Mouse (Mus musculus) forebrain, embryonic 16.5 days (tissue): Measurements from ENCODE around the gene Gm20388. TPM values are rescaled to one million over a fixed set of nuclear protein-coding genes. Genes with fewer than 3 reads are reported as not detected.
"Not testable (repeated sequence)": the region's sequence is repeated elsewhere in the genome, so short reads cannot be mapped to it uniquely, and the experiment has no call there.

Experiments used
- ATAC-seq: fragments of 200-750 bp; cut with Nextera tagmentation; 2 replicates; pipeline ENCODE4 v1.8.0; 2017; ENCODE audit warnings: mild to moderate bottlenecking, moderate library complexity
- H3K27ac ChIP-seq: fragments of 300-500 bp; sonication (generic); 2 replicates; pipeline ENCODE4 v1.5.1; 2014; ENCODE audit warnings: low read length, control low read depth
- H3K27me3 ChIP-seq: fragments of 300-500 bp; sonication (generic); replicated peaks from 2 replicates; pipeline ENCODE4 v1.6.1; 2014; ENCODE audit warnings: low read length; ENCODE audit not compliant: control insufficient read depth, insufficient read depth
- H3K36me3 ChIP-seq: fragments of 300-500 bp; sonication (generic); 2 replicates; pipeline ENCODE4 v1.6.1; 2014; ENCODE audit not compliant: control insufficient read depth, insufficient read depth
- H3K4me1 ChIP-seq: fragments of 300-500 bp; sonication (generic); replicated peaks from 2 replicates; pipeline ENCODE4 v1.6.1; 2014; ENCODE audit warnings: low read length; ENCODE audit not compliant: control insufficient read depth, insufficient read depth
- H3K4me2 ChIP-seq: fragments of 300-500 bp; sonication (generic); 2 replicates; pipeline ENCODE4 v1.6.1; 2014; ENCODE audit warnings: mild to moderate bottlenecking, low read length, control low read depth
- H3K4me3 ChIP-seq: fragments of 300-500 bp; sonication (generic); replicated peaks from 2 replicates; pipeline ENCODE4 v1.5.1; 2014; ENCODE audit warnings: mild to moderate bottlenecking, low read length, control low read depth
- H3K9ac ChIP-seq: fragments of 300-500 bp; sonication (generic); replicated peaks from 2 replicates; pipeline ENCODE4 v1.6.1; 2014; ENCODE audit warnings: low read depth, low read length, control low read depth
- H3K9me3 ChIP-seq: fragments of 300-500 bp; sonication (generic); 2 replicates; pipeline ENCODE4 v1.6.1; 2016; ENCODE audit warnings: low read length; ENCODE audit not compliant: control insufficient read depth
- WGBS: fragments of 180-500 bp; shearing (Covaris S2); extraction: QIAGEN DNeasy Blood & Tissue Kit; methylation state at CpG from one replicate; pipeline ENCODE4 v1.1.7; 2014; 5-methylcytosine and 5-hydroxymethylcytosine counted together
- polyA plus RNA-seq: library from polyadenylated mRNA; unstranded; fragments of >200 nt; fragmentation: Nextera tagmentation; extraction: Ambion mirVana; gene quantifications from 2 replicates; pipeline ENCODE4 v1.2.1, GENCODE M21; 2015

The Gm20388 gene
- polyA plus RNA-seq, 1 experiment from 2014 or later, result 4.7 TPM

- 91% methylated on average over 10 of the region's 10 CpGs for WGBS
Observed at GRCm38 (mm10) chr8:121424080-121424479, 1513.4 kb downstream of the Gm20388 start.

DNA sequence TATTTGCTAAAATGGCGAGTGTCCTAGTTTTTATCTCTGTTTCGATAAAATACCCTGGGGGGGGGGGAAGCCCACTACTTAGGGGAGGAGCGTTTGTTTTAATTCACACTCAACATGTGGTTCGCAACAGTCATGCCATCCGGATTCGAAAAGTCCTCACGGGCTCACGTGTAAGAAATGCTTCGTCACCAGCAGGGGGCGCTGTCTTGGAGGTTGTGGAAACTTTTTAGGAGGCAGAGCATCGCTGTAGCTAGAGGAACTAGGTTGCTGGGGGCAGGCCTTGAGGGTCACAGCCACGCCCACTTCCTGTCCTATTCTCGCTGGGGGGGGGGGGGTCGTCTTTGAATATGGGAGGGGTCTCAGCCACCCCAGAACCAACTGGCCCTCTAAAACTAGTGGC, 1514.0 kb downstream of the Gm20388 start:
- H3K27me3 ChIP-seq, result no peaks in the 10 kb centered on the region
- no peak overlapping the region for H3K4me2 ChIP-seq
- no peak for ATAC-seq
- 88% methylated on average over 14 of the region's 14 CpGs for WGBS
- no peak overlapping the region for H3K4me3 ChIP-seq
- no peak overlapping the region for H3K27ac ChIP-seq
- peaks cover 6% of the 10 kb centered on the region; the same call in 1 of the 2 replicates for H3K9me3 ChIP-seq
- no peaks in the 10 kb centered on the region for H3K36me3 ChIP-seq
- H3K9ac ChIP-seq, result no peak overlapping the region
- no peaks in the 10 kb centered on the region for H3K4me1 ChIP-seq

More at GRCm38 (mm10) chr8:121424080-121424479, 1513.4 kb downstream of the Gm20388 start:
- Histone ChIP-seq H3K27ac (no peak overlapping the region), H3K27me3 (no peaks in the 10 kb centered on the region), H3K9ac (no peak overlapping the region), H3K36me3 (no peaks in the 10 kb centered on the region), H3K4me1 (no peaks in the 10 kb centered on the region), H3K4me3 (no peak overlapping the region), H3K9me3 (peaks cover 6% of the 10 kb centered on the region; the same call in 1 of the 2 replicates), H3K4me2 (no peak overlapping the region)
- ATAC-seq, result no peak

- ATAC-seq, result no peak
- H3K4me3 ChIP-seq, result no peak overlapping the region
- no peaks in the 10 kb centered on the region for H3K9me3 ChIP-seq
- no peak overlapping the region for H3K9ac ChIP-seq
- no peaks in the 10 kb centered on the region for H3K4me1 ChIP-seq
- no peak overlapping the region for H3K27ac ChIP-seq
- no peaks in the 10 kb centered on the region for H3K36me3 ChIP-seq
- no peaks in the 10 kb centered on the region for H3K27me3 ChIP-seq
- WGBS, result 84% methylated on average over 8 of the region's 8 CpGs
- no peak overlapping the region for H3K4me2 ChIP-seq
Observed at GRCm38 (mm10) chr8:121431499-121431898, 1520.9 kb downstream of the Gm20388 start.

GRCm38 (mm10) chr8:121433466-121433865, 1522.8 kb downstream of the Gm20388 start:
- ATAC-seq, result no peak
- 11% methylated on average over 17 of the region's 17 CpGs for WGBS

GRCm38 (mm10) chr8:121436656-121437055, 1526.0 kb downstream of the Gm20388 start:
- Histone ChIP-seq H3K9ac (no peak overlapping the region), H3K4me2 (no peak overlapping the region), H3K4me3 (no peak overlapping the region), H3K27me3 (no peaks in the 10 kb centered on the region), H3K9me3 (no peaks in the 10 kb centered on the region), H3K36me3 (no peaks in the 10 kb centered on the region), H3K4me1 (no peaks in the 10 kb centered on the region), H3K27ac (no peak overlapping the region)
- ATAC-seq, result no peak
- 53% methylated on average over 5 of the region's 5 CpGs for WGBS

More at GRCm38 (mm10) chr8:121433466-121433865, 1522.8 kb downstream of the Gm20388 start:
- H3K27ac ChIP-seq, result no peak overlapping the region
- no peak overlapping the region for H3K9ac ChIP-seq
- H3K36me3 ChIP-seq, result no peaks in the 10 kb centered on the region
- H3K27me3 ChIP-seq, result no peaks in the 10 kb centered on the region
- H3K4me2 ChIP-seq, result no peak overlapping the region
- H3K9me3 ChIP-seq, result no peaks in the 10 kb centered on the region
- no peaks in the 10 kb centered on the region for H3K4me1 ChIP-seq
- no peak overlapping the region for H3K4me3 ChIP-seq

- Histone ChIP-seq H3K27me3 (no peaks in the 10 kb centered on the region), H3K9ac (no peak overlapping the region), H3K27ac (no peak overlapping the region), H3K4me3 (no peak overlapping the region), H3K36me3 (no peaks in the 10 kb centered on the region), H3K4me1 (no peaks in the 10 kb centered on the region), H3K9me3 (no peaks in the 10 kb centered on the region), H3K4me2 (no peak overlapping the region)
- no peak for ATAC-seq
- WGBS, result 72% methylated on average over 6 of the region's 6 CpGs
Observed at GRCm38 (mm10) chr8:121437506-121437905, 1526.9 kb downstream of the Gm20388 start.

- no peaks in the 10 kb centered on the region for H3K4me1 ChIP-seq
- H3K27ac ChIP-seq, result no peak overlapping the region
- H3K36me3 ChIP-seq, result no peaks in the 10 kb centered on the region
- ATAC-seq, result no peak
- 39% methylated on average over 6 of the region's 6 CpGs for WGBS
- H3K4me3 ChIP-seq, result no peak overlapping the region
- no peaks in the 10 kb centered on the region for H3K27me3 ChIP-seq
- no peaks in the 10 kb centered on the region for H3K9me3 ChIP-seq
- H3K9ac ChIP-seq, result no peak overlapping the region
- H3K4me2 ChIP-seq, result no peak overlapping the region
Observed at GRCm38 (mm10) chr8:121438111-121438510, 1527.5 kb downstream of the Gm20388 start.

DNA sequence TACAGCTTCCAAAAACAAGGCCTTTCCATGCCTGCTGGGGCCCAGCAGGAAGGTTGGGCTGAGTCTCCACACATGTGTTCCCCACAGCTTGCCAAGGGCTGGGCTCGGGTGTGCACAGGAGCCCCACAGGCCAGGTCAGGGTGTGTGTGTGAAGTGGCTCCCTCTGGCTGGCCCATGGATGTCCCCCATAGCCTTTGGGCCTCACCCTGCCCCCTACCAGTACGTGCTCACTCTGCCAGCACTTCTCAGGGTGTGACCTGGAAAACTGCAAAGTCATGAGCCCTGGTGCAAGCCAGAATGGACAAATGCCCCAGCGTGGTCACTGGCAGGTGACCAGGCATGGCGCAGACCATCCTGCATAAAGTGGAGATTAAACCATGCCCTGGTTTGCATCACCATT, 1528.7 kb downstream of the Gm20388 start:
- ATAC-seq, result no peak
- no peak overlapping the region for H3K4me2 ChIP-seq
- 75% methylated on average over 4 of the region's 4 CpGs for whole genome bisulfite sequencing
- H3K27ac ChIP-seq, result no peak overlapping the region
- H3K9me3 ChIP-seq, result no peaks in the 10 kb centered on the region
- no peaks in the 10 kb centered on the region for H3K36me3 ChIP-seq
- H3K9ac ChIP-seq, result no peak overlapping the region
- no peaks in the 10 kb centered on the region for H3K4me1 ChIP-seq
- no peaks in the 10 kb centered on the region for H3K27me3 ChIP-seq
- H3K4me3 ChIP-seq, result no peak overlapping the region

- Histone ChIP-seq H3K4me1 (no peaks in the 10 kb centered on the region), H3K4me2 (no peak overlapping the region), H3K27me3 (no peaks in the 10 kb centered on the region), H3K9me3 (no peaks in the 10 kb centered on the region), H3K27ac (no peak overlapping the region), H3K4me3 (no peak overlapping the region), H3K36me3 (no peaks in the 10 kb centered on the region), H3K9ac (no peak overlapping the region)
- WGBS, result 61% methylated on average over 7 of the region's 7 CpGs
- no peak for ATAC-seq
Observed at GRCm38 (mm10) chr8:121443361-121443760, 1532.7 kb downstream of the Gm20388 start.

GRCm38 (mm10) chr8:121444521-121444920, 1533.9 kb downstream of the Gm20388 start:
- not testable (repeated sequence) for H3K27me3 ChIP-seq, ATAC-seq, H3K4me2 ChIP-seq, H3K9me3 ChIP-seq, H3K4me3 ChIP-seq, H3K9ac ChIP-seq, H3K36me3 ChIP-seq, H3K4me1 ChIP-seq, H3K27ac ChIP-seq
- 92% methylated on average over 1 of the region's 1 CpGs for WGBS
